Mouse (Mus musculus) thymus, postnatal 25 days (tissue): ENCODE data around the gene Arl1.
"Not testable (repeated sequence)": the region's sequence is repeated elsewhere in the genome, so short reads cannot be mapped to it uniquely, and the experiment has no call there.

ENCODE experiments used
- DNase-seq: peaks from one replicate; pipeline ENCODE4 v3.0.0; 2022

Gene Arl1

GRCm38 (mm10) chr10:88765431-88766142 is 34.9 kb downstream of the Arl1 start:
- DNase-seq = no peak

DNA sequence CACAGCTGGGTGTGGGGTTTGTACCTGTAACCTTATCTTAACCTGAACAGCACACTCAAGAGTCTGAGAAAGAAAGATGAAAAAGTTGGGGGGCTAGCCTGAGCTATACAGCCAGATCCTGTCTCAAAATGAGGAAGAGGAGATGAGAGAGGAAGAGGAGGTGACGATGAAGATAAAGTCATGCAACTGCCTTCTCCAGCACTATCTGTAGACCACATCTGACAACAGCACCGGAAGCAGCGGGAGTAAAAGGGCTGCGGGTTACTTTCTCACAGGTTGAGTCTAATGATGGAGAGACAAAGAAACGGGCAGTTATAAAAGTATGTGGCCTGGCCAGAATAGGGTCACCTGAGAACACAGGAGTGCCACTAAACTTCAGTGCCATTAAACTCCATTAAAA is 38.3 kb downstream of the Arl1 start:
- DNase-seq = no peak

DNA sequence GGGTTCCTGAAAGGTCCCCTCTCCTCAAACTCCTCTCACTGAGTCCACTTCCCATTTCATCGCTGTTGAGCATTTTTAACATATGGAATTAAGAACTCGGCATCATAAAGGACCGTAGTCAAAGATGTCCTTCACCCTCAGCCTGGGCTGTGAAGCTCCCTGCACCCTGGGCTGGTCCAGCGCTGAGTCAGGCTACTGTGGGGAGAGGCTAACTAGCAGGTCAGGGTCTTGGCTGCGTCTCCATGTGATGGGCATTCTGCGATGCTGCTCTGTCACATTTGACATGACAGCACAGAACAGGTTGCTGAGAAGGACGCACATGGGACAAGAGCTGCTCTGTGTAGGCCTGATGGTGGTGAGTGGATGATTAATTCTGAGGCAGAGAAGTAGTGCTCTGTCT is 39.0 kb downstream of the Arl1 start:
- no peak for DNase-seq

DNA sequence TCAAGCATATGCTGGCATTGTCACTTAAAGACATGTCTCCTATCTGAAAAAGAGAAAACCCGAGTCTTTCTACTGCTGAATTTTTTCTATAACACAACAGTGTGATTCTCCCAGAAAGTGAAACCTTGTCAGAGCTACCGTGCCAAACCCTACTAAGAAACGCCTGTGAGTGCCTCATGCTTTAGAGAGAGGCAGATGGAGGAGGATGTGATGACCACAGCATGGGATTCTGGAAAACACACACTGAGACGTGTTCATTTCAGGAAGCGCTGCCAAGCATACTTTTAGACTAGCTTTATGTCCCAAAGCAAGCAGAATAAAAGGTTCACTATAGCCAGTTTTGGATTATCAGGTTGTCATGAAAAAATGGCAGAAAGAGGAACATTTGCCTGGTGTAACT is 42.3 kb downstream of the Arl1 start:
- DNase-seq = not testable (repeated sequence)

GRCm38 (mm10) chr10:88776206-88776605 is 45.5 kb downstream of the Arl1 start:
- DNase-seq = no peak

DNA sequence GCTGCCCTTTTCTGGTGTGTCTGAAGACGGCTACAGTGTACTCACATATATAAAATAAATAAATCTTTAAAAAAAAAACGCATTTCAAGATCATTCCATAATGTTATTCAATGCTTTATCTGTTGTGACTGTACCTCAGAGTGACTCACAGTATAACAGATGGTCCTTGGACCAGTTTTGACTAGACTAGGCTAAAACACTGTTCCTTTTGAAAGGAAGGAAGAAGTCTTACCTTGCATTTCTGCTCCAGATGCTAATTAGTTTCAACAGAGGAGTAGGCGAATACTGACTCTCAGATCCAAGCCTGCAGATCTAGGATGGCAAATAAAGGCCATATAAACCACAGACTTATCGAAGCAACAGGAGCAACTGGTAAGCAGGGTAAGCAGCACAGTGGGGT is 50.1 kb downstream of the Arl1 start:
- no peak for DNase-seq

DNA sequence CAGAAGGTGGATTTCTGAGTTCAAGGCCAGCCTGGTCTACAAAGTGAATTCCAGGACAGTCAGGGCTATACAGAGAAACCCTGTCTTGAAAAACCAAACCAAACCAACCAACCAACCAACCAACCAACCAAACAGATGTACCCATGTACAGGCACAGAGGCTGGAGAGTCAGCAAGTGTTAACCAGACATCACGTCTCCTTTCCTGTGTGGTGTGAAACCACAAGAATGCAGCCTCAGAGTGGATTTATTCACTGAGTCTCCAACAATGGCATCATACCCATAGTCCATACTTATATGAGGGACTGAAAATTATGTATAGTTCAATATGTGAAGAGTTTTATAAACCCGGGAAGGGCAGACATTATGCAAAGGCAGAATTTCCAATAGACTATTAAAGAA is 52.5 kb downstream of the Arl1 start:
- DNase-seq = not testable (repeated sequence)

DNA sequence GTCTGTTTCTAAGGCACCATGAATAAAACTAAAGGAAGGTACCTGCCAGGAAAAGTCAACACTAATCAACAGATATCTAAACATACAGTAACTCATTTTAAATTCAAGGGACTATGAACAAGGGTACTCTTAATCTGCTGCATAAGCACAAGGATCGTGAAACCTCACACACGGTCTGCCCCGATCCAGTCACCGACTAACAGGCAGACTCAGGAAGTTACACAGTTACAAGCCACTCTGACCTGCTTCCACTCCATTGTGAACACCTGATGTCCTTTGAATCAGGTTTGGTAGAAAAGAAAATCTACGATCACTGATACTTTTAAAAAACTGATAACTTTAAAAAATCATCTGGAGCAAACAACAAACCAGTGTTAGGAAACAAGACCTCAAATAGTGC is 53.3 kb downstream of the Arl1 start:
- no peak for DNase-seq

- DNase-seq = no peak
Observed at GRCm38 (mm10) chr10:88784513-88784931, 53.9 kb downstream of the Arl1 start.

DNA sequence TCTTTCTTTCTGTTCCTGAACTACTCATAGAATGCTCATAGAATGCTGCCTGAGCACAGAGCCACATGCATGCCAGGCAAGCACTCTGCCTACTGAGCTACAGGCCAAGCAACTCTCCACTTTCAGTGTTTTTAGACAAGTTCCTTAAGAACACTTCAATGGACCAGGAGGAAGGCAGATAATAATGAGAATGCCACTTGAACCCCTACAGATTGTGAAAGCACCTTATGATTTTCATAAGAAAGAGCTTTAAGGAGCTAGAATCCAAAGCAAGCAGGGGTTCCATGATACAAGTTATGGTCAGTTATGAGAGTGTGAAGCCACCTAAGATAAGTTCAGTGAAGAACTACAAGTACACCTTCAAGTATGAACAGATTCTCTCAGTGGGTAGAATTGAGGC is 63.0 kb downstream of the Arl1 start:
- no peak for DNase-seq
